Mouse (Mus musculus): ENCODE data around the gene Tmed8. TPM values are rescaled to one million over a fixed set of nuclear protein-coding genes. Genes with fewer than 3 reads are reported as not detected.
A peak's percentile ranks its signal among the peaks of the same experiment; 100 is the strongest.
"Not testable (repeated sequence)": the region's sequence is repeated elsewhere in the genome, so short reads cannot be mapped to it uniquely, and the experiment has no call there.

Tmed8 gene
- polyA plus RNA-seq, 1 experiment from 2014 or later = 3.8 TPM

- H3K4me3 ChIP-seq; H3K4me2 ChIP-seq; H3K4me1 ChIP-seq (replicated peaks); H3K9me3 ChIP-seq; ATAC-seq (ENCODE audit: low read depth); H3K27ac ChIP-seq (replicated peaks); H3K36me3 ChIP-seq; H3K9ac ChIP-seq; H3K27me3 ChIP-seq: not testable (repeated sequence)
- WGBS = 88% methylated on average over 4 of the region's 4 CpGs
Observed at GRCm38 (mm10) chr12:87154448-87154847, 45.8 kb downstream of the Tmed8 start.

GRCm38 (mm10) chr12:87149471-87149870 lies 50.8 kb downstream of the Tmed8 start:
- H3K27ac ChIP-seq (replicated peaks) = no peak overlapping the region
- H3K9me3 ChIP-seq = 0 out of 2 replicates have a peak, but pooled peaks cover 3% of the 10 kb centered on the region
- H3K4me3 ChIP-seq = no peak overlapping the region
- ATAC-seq (ENCODE audit: low read depth) = no peak
- H3K9ac ChIP-seq = no peak overlapping the region
- peaks cover 26% of the 10 kb centered on the region for H3K4me1 ChIP-seq (replicated peaks)
- WGBS = 94% methylated on average over 5 of the region's 5 CpGs
- H3K27me3 ChIP-seq = no peaks in the 10 kb centered on the region
- peaks cover 8% of the 10 kb centered on the region; the same call in 1 of the 2 replicates for H3K36me3 ChIP-seq
- no peak overlapping the region for H3K4me2 ChIP-seq

GRCm38 (mm10) chr12:87148136-87148535 lies 52.1 kb downstream of the Tmed8 start:
- H3K9ac ChIP-seq = peak overlapping the region; percentile 76
- ATAC-seq (ENCODE audit: low read depth) = no peak
- H3K36me3 ChIP-seq = peaks cover 8% of the 10 kb centered on the region; the same call in 1 of the 2 replicates
- 18% methylated on average over 15 of the region's 15 CpGs for WGBS
- no peaks in the 10 kb centered on the region for H3K27me3 ChIP-seq
- peak overlapping the region; percentile 76 for H3K4me3 ChIP-seq
- 0 out of 2 replicates have a peak, but pooled peaks cover 3% of the 10 kb centered on the region for H3K9me3 ChIP-seq
- peak overlapping the region; percentile 98 for H3K27ac ChIP-seq (replicated peaks)
- peaks cover 26% of the 10 kb centered on the region for H3K4me1 ChIP-seq (replicated peaks)
- peak overlapping the region; percentile 65 for H3K4me2 ChIP-seq

- under 1% methylated on average over 61 of the region's 61 CpGs for WGBS
- Histone ChIP-seq H3K4me3 (peak within 1 kb of the TSS; percentile 76), H3K9ac (peak within 1 kb of the TSS; percentile 76), H3K27me3 (no peaks in the 10 kb centered on the region), H3K4me2 (peak within 1 kb of the TSS; percentile 65), H3K27ac (replicated peaks) (peak within 1 kb of the TSS; percentile 98), H3K4me1 (replicated peaks) (peaks cover 26% of the 10 kb centered on the region), H3K9me3 (0 out of 2 replicates have a peak, but pooled peaks cover 1% of the 10 kb centered on the region), H3K36me3 (peaks cover 8% of the 10 kb centered on the region; the same call in 1 of the 2 replicates)
- ATAC-seq (ENCODE audit: low read depth) = peak; percentile 96
Observed at GRCm38 (mm10) chr12:87147395-87148089, 52.7 kb downstream of the Tmed8 start, which contains the start of gene Pomt2. Gene Pomt2 (minus strand): TSS chr12:87147968.

- Histone ChIP-seq H3K27ac (replicated peaks) (peak within 1 kb of the TSS; percentile 98), H3K4me3 (peak within 1 kb of the TSS; percentile 76), H3K9me3 (no peaks in the 10 kb centered on the region), H3K27me3 (no peaks in the 10 kb centered on the region), H3K4me2 (peak within 1 kb of the TSS; percentile 65), H3K4me1 (replicated peaks) (peaks cover 26% of the 10 kb centered on the region), H3K9ac (peak within 1 kb of the TSS; percentile 76), H3K36me3 (peaks cover 8% of the 10 kb centered on the region; the same call in 1 of the 2 replicates)
- WGBS = under 1% methylated on average over 27 of the region's 27 CpGs
- ATAC-seq (ENCODE audit: low read depth) = peak; percentile 92
Observed at GRCm38 (mm10) chr12:87146966-87147365, 53.3 kb downstream of the Tmed8 start, which contains the start of gene Gstz1. Gene Gstz1 (plus strand): TSS chr12:87147165.

GRCm38 (mm10) chr12:87142156-87142555 lies 58.1 kb downstream of the Tmed8 start:
- H3K4me2 ChIP-seq = no peak overlapping the region
- ATAC-seq (ENCODE audit: low read depth) = no peak
- no peak overlapping the region for H3K27ac ChIP-seq (replicated peaks)
- no peaks in the 10 kb centered on the region for H3K9me3 ChIP-seq
- WGBS = 77% methylated on average over 2 of the region's 2 CpGs
- H3K27me3 ChIP-seq = no peaks in the 10 kb centered on the region
- no peak overlapping the region for H3K4me3 ChIP-seq
- H3K4me1 ChIP-seq (replicated peaks) = peaks cover 31% of the 10 kb centered on the region
- no peak overlapping the region for H3K9ac ChIP-seq
- no peaks in the 10 kb centered on the region for H3K36me3 ChIP-seq

GRCm38 (mm10) chr12:87138768-87139167 lies 61.5 kb downstream of the Tmed8 start:
- peak overlapping the region; percentile 52; the same call in 1 of the 2 replicates for H3K27ac ChIP-seq (replicated peaks)
- ATAC-seq (ENCODE audit: low read depth) = no peak
- whole genome bisulfite sequencing = 50% methylated on average over 2 of the region's 2 CpGs

GRCm38 (mm10) chr12:87138342-87138701 lies 61.9 kb downstream of the Tmed8 start:
- H3K36me3 ChIP-seq = peaks cover 23% of the 10 kb centered on the region
- H3K4me1 ChIP-seq (replicated peaks) = peaks cover 14% of the 10 kb centered on the region; the same call in 1 of the 2 replicates
- H3K9me3 ChIP-seq = no peaks in the 10 kb centered on the region
- ATAC-seq (ENCODE audit: low read depth) = no peak; the same call in 1 of the 2 replicates
- no peak overlapping the region for H3K4me2 ChIP-seq
- H3K9ac ChIP-seq = no peak overlapping the region
- no peak overlapping the region for H3K4me3 ChIP-seq
- no peaks in the 10 kb centered on the region for H3K27me3 ChIP-seq
- peak overlapping the region; percentile 75 for H3K27ac ChIP-seq (replicated peaks)
- 33% methylated on average over 2 of the region's 2 CpGs for WGBS

More at GRCm38 (mm10) chr12:87138768-87139167, 61.5 kb downstream of the Tmed8 start:
- Histone ChIP-seq H3K9me3 (no peaks in the 10 kb centered on the region), H3K4me3 (no peak overlapping the region), H3K4me2 (no peak overlapping the region), H3K27me3 (no peaks in the 10 kb centered on the region), H3K9ac (no peak overlapping the region), H3K4me1 (replicated peaks) (peaks cover 14% of the 10 kb centered on the region; the same call in 1 of the 2 replicates), H3K36me3 (peaks cover 20% of the 10 kb centered on the region; the same call in 1 of the 2 replicates)

- Histone ChIP-seq H3K9me3 (no peaks in the 10 kb centered on the region), H3K4me3 (no peak overlapping the region), H3K27ac (replicated peaks) (peak overlapping the region; percentile 75), H3K27me3 (no peaks in the 10 kb centered on the region), H3K4me2 (no peak overlapping the region), H3K9ac (no peak overlapping the region), H3K36me3 (peaks cover 29% of the 10 kb centered on the region), H3K4me1 (replicated peaks) (peaks cover 14% of the 10 kb centered on the region; the same call in 1 of the 2 replicates)
- ATAC-seq (ENCODE audit: low read depth) = peak; percentile 78
- 69% methylated on average over 15 of the region's 15 CpGs for WGBS
Observed at GRCm38 (mm10) chr12:87137439-87138341, 62.6 kb downstream of the Tmed8 start.

- WGBS = 95% methylated on average over 9 of the region's 9 CpGs
Observed at GRCm38 (mm10) chr12:87132784-87133183, 67.5 kb downstream of the Tmed8 start.

GRCm38 (mm10) chr12:87132210-87132609 lies 68.0 kb downstream of the Tmed8 start:
- Histone ChIP-seq H3K9ac (no peak overlapping the region), H3K4me2 (no peak overlapping the region), H3K27me3 (no peaks in the 10 kb centered on the region), H3K36me3 (peaks cover 61% of the 10 kb centered on the region), H3K4me1 (replicated peaks) (no peaks in the 10 kb centered on the region), H3K4me3 (no peak overlapping the region), H3K9me3 (no peaks in the 10 kb centered on the region), H3K27ac (replicated peaks) (no peak overlapping the region)
- WGBS = 96% methylated on average over 6 of the region's 6 CpGs
- ATAC-seq (ENCODE audit: low read depth) = no peak

More at GRCm38 (mm10) chr12:87132784-87133183, 67.5 kb downstream of the Tmed8 start:
- no peak overlapping the region for H3K4me2 ChIP-seq
- no peaks in the 10 kb centered on the region for H3K27me3 ChIP-seq
- peaks cover 5% of the 10 kb centered on the region; the same call in 1 of the 2 replicates for H3K4me1 ChIP-seq (replicated peaks)
- peaks cover 55% of the 10 kb centered on the region for H3K36me3 ChIP-seq
- no peak for ATAC-seq (ENCODE audit: low read depth)
- H3K27ac ChIP-seq (replicated peaks) = no peak overlapping the region
- no peak overlapping the region for H3K9ac ChIP-seq
- H3K9me3 ChIP-seq = no peaks in the 10 kb centered on the region
- H3K4me3 ChIP-seq = no peak overlapping the region
